Mouse (Mus musculus): ENCODE measurements around the gene Hspb9. TPM values are rescaled to one million over a fixed set of nuclear protein-coding genes. Genes with fewer than 3 reads are reported as not detected.
A peak's percentile ranks its signal among the peaks of the same experiment; 100 is the strongest.

The Hspb9 gene
- polyA plus RNA-seq, 1 experiment from 2014 or later = 0.24 TPM

- peaks cover 49% of the 10 kb centered on the region for H3K4me1 ChIP-seq
- no peak for DNase-seq (ENCODE audit: extremely low spot score, low spot score)
- H3K9me3 ChIP-seq = no peaks in the 10 kb centered on the region
- no peak overlapping the region for H3K4me3 ChIP-seq
- peak overlapping the region; percentile 60; the same call in 1 of the 2 replicates for H3K27ac ChIP-seq
- H3K36me3 ChIP-seq (replicated peaks) = peaks cover 36% of the 10 kb centered on the region
- no peaks in the 10 kb centered on the region for H3K27me3 ChIP-seq (ENCODE audit: poor library complexity, severe bottlenecking)
- 66% methylated on average over 2 of the region's 2 CpGs for WGBS
Observed at GRCm38 (mm10) chr11:100722493-100723028, 8.9 kb downstream of the Hspb9 start.

GRCm38 (mm10) chr11:100724919-100725512 lies 11.4 kb downstream of the Hspb9 start:
- H3K27ac ChIP-seq = peak overlapping the region; percentile 54
- H3K27me3 ChIP-seq (ENCODE audit: poor library complexity, severe bottlenecking) = no peaks in the 10 kb centered on the region
- DNase-seq (ENCODE audit: extremely low spot score, low spot score) = no peak
- no peak overlapping the region; the same call in 1 of the 2 replicates for H3K4me3 ChIP-seq
- 54% methylated on average over 5 of the region's 5 CpGs for WGBS
- no peaks in the 10 kb centered on the region for H3K9me3 ChIP-seq
- peaks cover 36% of the 10 kb centered on the region for H3K36me3 ChIP-seq (replicated peaks)
- H3K4me1 ChIP-seq = peaks cover 45% of the 10 kb centered on the region

GRCm38 (mm10) chr11:100727201-100727600 lies 13.6 kb downstream of the Hspb9 start:
- 93% methylated on average over 3 of the region's 3 CpGs for WGBS
- Histone ChIP-seq H3K27me3 (ENCODE audit: poor library complexity, severe bottlenecking) (no peaks in the 10 kb centered on the region), H3K4me1 (peaks cover 23% of the 10 kb centered on the region), H3K4me3 (no peak overlapping the region), H3K36me3 (replicated peaks) (peaks cover 40% of the 10 kb centered on the region), H3K9me3 (no peaks in the 10 kb centered on the region), H3K27ac (no peak overlapping the region)
- no peak for DNase-seq (ENCODE audit: extremely low spot score, low spot score)

GRCm38 (mm10) chr11:100728601-100729000 lies 15.0 kb downstream of the Hspb9 start:
- Histone ChIP-seq H3K4me1 (peaks cover 15% of the 10 kb centered on the region), H3K4me3 (no peak overlapping the region), H3K27me3 (ENCODE audit: poor library complexity, severe bottlenecking) (no peaks in the 10 kb centered on the region), H3K9me3 (no peaks in the 10 kb centered on the region), H3K36me3 (replicated peaks) (peaks cover 52% of the 10 kb centered on the region), H3K27ac (no peak overlapping the region)
- 87% methylated on average over 6 of the region's 6 CpGs for whole genome bisulfite sequencing
- DNase-seq (ENCODE audit: extremely low spot score, low spot score) = no peak

- Histone ChIP-seq H3K4me1 (peaks cover 6% of the 10 kb centered on the region), H3K36me3 (replicated peaks) (peaks cover 54% of the 10 kb centered on the region), H3K27me3 (ENCODE audit: poor library complexity, severe bottlenecking) (no peaks in the 10 kb centered on the region), H3K4me3 (no peak overlapping the region), H3K27ac (no peak overlapping the region), H3K9me3 (no peaks in the 10 kb centered on the region)
- no peak for DNase-seq (ENCODE audit: extremely low spot score, low spot score)
- WGBS = 92% methylated on average over 4 of the region's 4 CpGs
Observed at GRCm38 (mm10) chr11:100729976-100730375, 16.3 kb downstream of the Hspb9 start.

GRCm38 (mm10) chr11:100730477-100731205 lies 17.0 kb downstream of the Hspb9 start:
- WGBS = 89% methylated on average over 6 of the region's 6 CpGs
- H3K36me3 ChIP-seq (replicated peaks) = peaks cover 58% of the 10 kb centered on the region
- H3K9me3 ChIP-seq = no peaks in the 10 kb centered on the region
- no peak for DNase-seq (ENCODE audit: extremely low spot score, low spot score)
- no peak overlapping the region for H3K27ac ChIP-seq
- no peaks in the 10 kb centered on the region for H3K27me3 ChIP-seq (ENCODE audit: poor library complexity, severe bottlenecking)
- peaks cover 3% of the 10 kb centered on the region for H3K4me1 ChIP-seq
- no peak overlapping the region for H3K4me3 ChIP-seq

GRCm38 (mm10) chr11:100735134-100735865 lies 21.6 kb downstream of the Hspb9 start:
- Histone ChIP-seq H3K4me3 (peak overlapping the region; percentile 78; the same call in 1 of the 2 replicates), H3K27me3 (ENCODE audit: poor library complexity, severe bottlenecking) (no peaks in the 10 kb centered on the region), H3K36me3 (replicated peaks) (peaks cover 29% of the 10 kb centered on the region), H3K9me3 (no peaks in the 10 kb centered on the region), H3K4me1 (peaks cover 28% of the 10 kb centered on the region), H3K27ac (no peak overlapping the region)
- 92% methylated on average over 9 of the region's 9 CpGs for WGBS
- no peak for DNase-seq (ENCODE audit: extremely low spot score, low spot score)

GRCm38 (mm10) chr11:100735954-100736745 lies 22.5 kb downstream of the Hspb9 start:
- DNase-seq (ENCODE audit: extremely low spot score, low spot score) = no peak
- H3K36me3 ChIP-seq (replicated peaks) = peaks cover 24% of the 10 kb centered on the region
- no peaks in the 10 kb centered on the region for H3K9me3 ChIP-seq
- no peak overlapping the region for H3K27ac ChIP-seq
- peak overlapping the region; percentile 78 for H3K4me3 ChIP-seq
- peaks cover 28% of the 10 kb centered on the region for H3K4me1 ChIP-seq
- WGBS = 81% methylated on average over 14 of the region's 14 CpGs
- H3K27me3 ChIP-seq (ENCODE audit: poor library complexity, severe bottlenecking) = no peaks in the 10 kb centered on the region

GRCm38 (mm10) chr11:100736746-100737080 lies 23.1 kb downstream of the Hspb9 start:
- no peaks in the 10 kb centered on the region for H3K27me3 ChIP-seq (ENCODE audit: poor library complexity, severe bottlenecking)
- no peak overlapping the region for H3K27ac ChIP-seq
- no peak for DNase-seq (ENCODE audit: extremely low spot score, low spot score)
- peaks cover 28% of the 10 kb centered on the region for H3K4me1 ChIP-seq
- H3K9me3 ChIP-seq = no peaks in the 10 kb centered on the region
- H3K4me3 ChIP-seq = peak overlapping the region; percentile 78
- 85% methylated on average over 4 of the region's 4 CpGs for WGBS
- H3K36me3 ChIP-seq (replicated peaks) = peaks cover 24% of the 10 kb centered on the region

GRCm38 (mm10) chr11:100737105-100737733 lies 23.6 kb downstream of the Hspb9 start:
- H3K27me3 ChIP-seq (ENCODE audit: poor library complexity, severe bottlenecking) = no peaks in the 10 kb centered on the region
- 2% methylated on average over 13 of the region's 13 CpGs for WGBS
- H3K27ac ChIP-seq = peak overlapping the region; percentile 91

GRCm38 (mm10) chr11:100738066-100738604 lies 24.5 kb downstream of the Hspb9 start, which contains the start of gene Rab5c:
Rab5c (minus strand) TSS chr11:100738215.
- no peaks in the 10 kb centered on the region for H3K9me3 ChIP-seq
- peaks cover 13% of the 10 kb centered on the region for H3K36me3 ChIP-seq (replicated peaks)
- peaks cover 28% of the 10 kb centered on the region for H3K4me1 ChIP-seq
- under 1% methylated on average over 39 of the region's 39 CpGs for WGBS
- H3K4me3 ChIP-seq = peak within 1 kb of the TSS; percentile 78
- peak; percentile 99 for DNase-seq (ENCODE audit: extremely low spot score, low spot score)
- no peaks in the 10 kb centered on the region for H3K27me3 ChIP-seq (ENCODE audit: poor library complexity, severe bottlenecking)
- peak within 1 kb of the TSS; percentile 91 for H3K27ac ChIP-seq

More at GRCm38 (mm10) chr11:100737105-100737733, 23.6 kb downstream of the Hspb9 start:
- no peak for DNase-seq (ENCODE audit: extremely low spot score, low spot score)
- Histone ChIP-seq H3K4me1 (peaks cover 28% of the 10 kb centered on the region), H3K36me3 (replicated peaks) (peaks cover 22% of the 10 kb centered on the region), H3K9me3 (no peaks in the 10 kb centered on the region), H3K4me3 (peak overlapping the region; percentile 78)
